In the genomic region with DNA sequence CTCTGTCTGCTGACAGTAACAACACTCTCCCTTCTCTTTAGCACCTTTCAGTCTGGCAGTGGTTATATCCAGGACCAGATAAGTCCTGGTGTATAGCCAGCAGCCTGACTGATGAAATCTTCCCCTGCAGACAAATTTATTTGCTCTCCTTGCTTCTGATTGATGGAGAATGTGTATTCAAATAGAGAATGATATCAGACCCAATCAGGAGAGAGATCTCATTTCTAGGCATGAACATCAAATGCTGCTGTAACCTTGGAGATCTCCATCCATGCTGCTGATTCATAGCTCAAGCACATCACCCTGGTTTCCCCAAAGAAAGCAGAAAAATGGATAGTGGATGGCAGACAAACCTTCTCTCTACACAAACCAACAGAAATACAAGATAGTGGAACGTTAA, we compare ENCODE assay signal across 11 mouse cellular contexts.
DNase-seq lines count a peak whose midpoint lies in the region.
"Had no signal": no experiment of that assay in that cellular context is flagged by ENCODE, and none has a peak within 500 bp of the region (broad histone marks: within the 10 kb centered on the region; RNA-seq: fewer than 3 reads in every experiment).

No protein-coding gene starts in this region.

- peak; percentile 33 for DNase-seq in layer of hippocampus, adult 11-12 months (ENCODE audit: low spot score)
- DNase-seq in layer of hippocampus, postnatal 25 days (ENCODE audit: extremely low spot score in 1 of 2, low spot score in 1 of 2) = no peak
- peak; percentile 17 to 28 for DNase-seq in right cerebral cortex, postnatal 10 days (ENCODE audit: low spot score in 2 of 2)
- DNase-seq in right cerebral cortex, postnatal 25 days = no peak
- peak; percentile 3 to 11 for DNase-seq in layer of hippocampus, postnatal 10 days (ENCODE audit: low spot score in 2 of 2)
- DNase-seq in telencephalon, adult 2 months (ENCODE audit: low read depth, low spot score) = peak; percentile 33
- no peak for DNase-seq in embryo, embryonic 10 days (ENCODE audit: low spot score)
- no peak for DNase-seq in heart, adult 9 months (ENCODE audit: low spot score in 2 of 2)
- DNase-seq: adrenal gland, adult 2 months; cerebellum, adult 2 months; lung, postnatal 4 days had no signal

Comparison
In these comparisons a context has a peak if more than half of its experiments do, and no peak if none do; other contexts are left out.
1. DNase-seq: peak in layer of hippocampus, adult 11-12 months (single experiment), right cerebral cortex, postnatal 10 days (2 of 2), layer of hippocampus, postnatal 10 days (2 of 2) and telencephalon, adult 2 months (single experiment); none in layer of hippocampus, postnatal 25 days (0 of 2), right cerebral cortex, postnatal 25 days (single experiment), embryo, embryonic 10 days (single experiment) and heart, adult 9 months (0 of 2).